Mouse (Mus musculus) myocyte (in vitro differentiated cells): ENCODE measurements around the gene Dusp2. TPM values are rescaled to one million over a fixed set of nuclear protein-coding genes. Genes with fewer than 3 reads are reported as not detected.

Source experiments
- H3K27me3 ChIP-seq: one replicate; pipeline ENCODE4 v1.6.1; 2011; ENCODE audit not compliant: control insufficient read depth, insufficient read depth, insufficient read length
- H3K36me3 ChIP-seq: one replicate; pipeline ENCODE4 v1.6.1; 2011; ENCODE audit not compliant: control insufficient read depth, insufficient read depth
- H3K4me2 ChIP-seq: one replicate; pipeline ENCODE4 v1.6.1; 2011; ENCODE audit warnings: low read depth, control low read depth
- H3K4me3 ChIP-seq: one replicate; pipeline ENCODE4 v1.5.1; 2011; ENCODE audit warnings: mild to moderate bottlenecking, control low read depth, moderate library complexity
- H3K79me2 ChIP-seq: one replicate; pipeline ENCODE4 v1.6.1; 2011; ENCODE audit not compliant: control insufficient read depth, insufficient read depth
- H3ac ChIP-seq: one replicate; pipeline ENCODE4 v1.6.1; 2011; ENCODE audit not compliant: control insufficient read depth, insufficient read length
- CEBPB ChIP-seq: IDR thresholded peaks from 2 replicates; pipeline ENCODE4 v1.6.1; 2011; ENCODE audit warnings: mild to moderate bottlenecking, moderate library complexity; ENCODE audit not compliant: poor library complexity, insufficient read depth, severe bottlenecking
- E2F4 ChIP-seq: IDR thresholded peaks from one replicate; pipeline ENCODE4 v1.6.1; 2011; ENCODE audit warnings: mild to moderate bottlenecking, control low read depth, moderate library complexity; ENCODE audit not compliant: insufficient read depth
- MAX ChIP-seq: IDR thresholded peaks from one replicate; pipeline ENCODE4 v1.6.1; 2011; ENCODE audit warnings: low read depth, mild to moderate bottlenecking, control low read depth
- MYOD1 ChIP-seq, 3 experiments: IDR thresholded peaks; one replicate each; pipeline ENCODE4 v1.6.1; 2011; ENCODE audit warnings: control low read depth in 2 of 3, low read depth in 2 of 3, mild to moderate bottlenecking in 2 of 3, moderate library complexity in 1 of 3; ENCODE audit not compliant: insufficient read length in 2 of 3, control insufficient read depth in 1 of 3
- MYOG ChIP-seq, 3 experiments: IDR thresholded peaks; one replicate each; pipeline ENCODE4 v1.6.1; 2011; ENCODE audit warnings: control low read depth in 2 of 3, low read depth in 2 of 3, mild to moderate bottlenecking in 2 of 3; ENCODE audit not compliant: insufficient read length in 2 of 3, control insufficient read depth in 1 of 3, insufficient read depth in 1 of 3
- POLR2A ChIP-seq: IDR thresholded peaks from one replicate; pipeline ENCODE4 v1.6.1; 2011; ENCODE audit warnings: low read depth, mild to moderate bottlenecking, control low read depth, moderate library complexity; ENCODE audit not compliant: insufficient read length
- POLR2AphosphoS2 ChIP-seq: IDR thresholded peaks from one replicate; pipeline ENCODE4 v1.6.1; 2011; ENCODE audit warnings: low read depth, control low read depth; ENCODE audit not compliant: insufficient read length
- REST ChIP-seq: IDR thresholded peaks from one replicate; pipeline ENCODE4 v1.6.1; 2011; ENCODE audit warnings: mild to moderate bottlenecking, control low read depth, moderate library complexity; ENCODE audit not compliant: insufficient read depth, insufficient read length
- SRF ChIP-seq: IDR thresholded peaks from one replicate; pipeline ENCODE4 v1.6.1; 2011; ENCODE audit warnings: low read depth; ENCODE audit not compliant: control insufficient read depth, insufficient read length
- TCF12 ChIP-seq: IDR thresholded peaks from one replicate; pipeline ENCODE4 v1.6.1; 2011; ENCODE audit warnings: mild to moderate bottlenecking, control low read depth; ENCODE audit not compliant: poor library complexity, insufficient read depth, severe bottlenecking
- TCF3 ChIP-seq: IDR thresholded peaks from one replicate; pipeline ENCODE4 v1.6.1; 2011; ENCODE audit warnings: low read depth, control low read depth; ENCODE audit not compliant: insufficient read length
- USF1 ChIP-seq: IDR thresholded peaks from one replicate; pipeline ENCODE4 v1.6.1; 2011; ENCODE audit warnings: low read depth, mild to moderate bottlenecking, control low read depth, moderate library complexity
- polyA plus RNA-seq: library from polyadenylated mRNA; unstranded; fragments of >200 nt; fragmentation: generic; extraction: Trizol; gene quantifications from one replicate; pipeline ENCODE4 v1.2.1, GENCODE M21; 2012; ENCODE audit warnings: missing spikeins

Dusp2 gene
- polyA plus RNA-seq, 1 experiment: 4.5 TPM

DNA sequence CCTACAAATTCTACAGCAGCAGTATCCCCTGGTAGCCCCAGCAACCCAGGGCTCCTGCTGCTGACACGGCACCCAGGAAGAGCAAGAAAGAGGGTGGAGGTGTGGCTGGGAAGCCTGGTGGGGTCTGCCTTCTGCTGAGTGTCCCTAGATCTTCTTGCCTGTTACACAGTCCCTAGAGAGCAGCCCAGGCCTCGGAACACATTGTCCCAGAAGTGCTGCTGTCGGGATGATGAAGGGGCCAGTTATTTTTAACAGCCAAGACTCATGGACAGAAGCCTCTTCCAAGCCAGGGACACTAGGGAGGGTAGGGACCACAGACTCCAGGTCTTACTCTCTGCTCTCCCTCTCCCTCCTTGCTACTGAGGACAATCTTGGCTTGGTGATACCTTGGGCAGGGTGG lies 43.3 kb downstream of the Dusp2 start:
- no peaks in the 10 kb centered on the region for H3K79me2 ChIP-seq
- no peak overlapping the region for H3K4me3 ChIP-seq
- no peak overlapping the region for H3ac ChIP-seq
- H3K36me3 ChIP-seq: no peaks in the 10 kb centered on the region
- TF ChIP-seq POLR2AphosphoS2: no peak
- no peak for TF ChIP-seq CEBPB
- no peak for TF ChIP-seq MYOG (IDR thresholded peaks at IDR 0.05; ENCODE audit: control insufficient read depth in 1 of 3, insufficient read depth in 1 of 3, insufficient read length in 2 of 3, low read depth in 2 of 3)
- no peak for TF ChIP-seq REST
- TF ChIP-seq MYOD1 (IDR thresholded peaks at IDR 0.05; ENCODE audit: control insufficient read depth in 1 of 3, insufficient read length in 2 of 3, low read depth in 2 of 3): no peak
- TF ChIP-seq TCF12: no peak
- no peak for TF ChIP-seq USF1
- no peak for TF ChIP-seq POLR2A
- TF ChIP-seq MAX: no peak
- no peak for TF ChIP-seq SRF
- TF ChIP-seq TCF3: no peak
- H3K4me2 ChIP-seq: no peak overlapping the region
- peaks cover 22% of the 10 kb centered on the region for H3K27me3 ChIP-seq

DNA sequence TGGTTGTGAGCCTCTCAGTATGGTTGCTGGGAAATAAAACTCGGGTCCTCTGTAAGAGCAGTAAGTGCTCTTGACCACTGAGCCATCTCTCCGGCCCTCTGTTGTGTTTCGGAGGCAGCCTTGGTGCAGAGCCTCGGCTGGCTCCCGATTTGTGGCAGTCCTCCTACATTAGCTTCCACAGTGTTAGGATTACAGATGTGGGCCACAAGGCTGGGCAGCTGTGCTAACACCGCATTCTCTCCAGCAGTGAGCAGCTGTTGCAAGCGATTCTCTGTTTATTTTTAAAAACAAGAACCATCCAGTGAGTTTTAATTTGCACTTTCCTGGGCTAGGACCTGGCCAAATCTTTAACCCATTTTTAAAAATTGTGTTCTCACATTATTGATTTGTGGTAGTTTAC lies 47.9 kb downstream of the Dusp2 start:
- TF ChIP-seq CEBPB (no peak), TCF3 (no peak), POLR2AphosphoS2 (no peak), MYOD1 (IDR thresholded peaks at IDR 0.05; ENCODE audit: control insufficient read depth in 1 of 3, insufficient read length in 2 of 3, low read depth in 2 of 3) (no peak), E2F4 (no peak), MYOG (IDR thresholded peaks at IDR 0.05; ENCODE audit: control insufficient read depth in 1 of 3, insufficient read depth in 1 of 3, insufficient read length in 2 of 3, low read depth in 2 of 3) (no peak)
- no peak overlapping the region for H3ac ChIP-seq
- H3K36me3 ChIP-seq: no peaks in the 10 kb centered on the region
- no peaks in the 10 kb centered on the region for H3K79me2 ChIP-seq
- peaks cover 21% of the 10 kb centered on the region for H3K27me3 ChIP-seq
- no peak overlapping the region for H3K4me2 ChIP-seq
- no peak overlapping the region for H3K4me3 ChIP-seq

DNA sequence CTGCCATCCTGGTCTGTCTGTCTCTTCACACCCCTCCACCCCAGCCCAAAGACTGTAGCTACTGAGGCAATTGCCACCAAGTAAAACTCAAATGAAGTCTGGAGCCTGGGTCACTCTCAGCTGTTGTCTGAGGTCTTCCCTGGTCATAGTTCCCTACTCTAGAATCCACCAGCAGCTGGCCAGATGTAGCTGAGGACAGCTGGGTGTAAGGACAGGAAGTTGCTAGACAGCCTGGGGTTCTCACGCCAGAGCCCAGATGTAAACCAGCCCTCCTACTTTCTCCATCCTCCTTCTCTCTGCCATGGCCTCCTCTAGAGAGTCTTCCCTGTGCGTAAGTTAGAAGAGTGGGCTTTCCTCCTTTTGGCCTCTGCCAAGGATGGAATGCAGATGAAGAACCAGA lies 51.6 kb downstream of the Dusp2 start:
- Histone ChIP-seq H3K79me2 (no peaks in the 10 kb centered on the region), H3K4me3 (no peak overlapping the region), H3K4me2 (no peak overlapping the region), H3ac (no peak overlapping the region), H3K36me3 (no peaks in the 10 kb centered on the region), H3K27me3 (peaks cover 9% of the 10 kb centered on the region)
- TF ChIP-seq MYOG (IDR thresholded peaks at IDR 0.05; ENCODE audit: control insufficient read depth in 1 of 3, insufficient read depth in 1 of 3, insufficient read length in 2 of 3, low read depth in 2 of 3) (no peak), TCF12 (no peak), USF1 (no peak), POLR2A (no peak), MAX (no peak), MYOD1 (IDR thresholded peaks at IDR 0.05; ENCODE audit: control insufficient read depth in 1 of 3, insufficient read length in 2 of 3, low read depth in 2 of 3) (no peak), REST (no peak)

Other genes starting within 250 kb of the Dusp2 start
- gene Ncaph, start 202.2 kb upstream of the Dusp2 start, polyA plus RNA-seq: 14.2 TPM
- 1.2 TPM for gene Itpripl1, start 192.7 kb upstream of the Dusp2 start, polyA plus RNA-seq
- gene 1810024B03Rik, start 127.9 kb upstream of the Dusp2 start, polyA plus RNA-seq: 1.1 TPM
- 41.2 TPM for gene Snrnp200, start 127.8 kb upstream of the Dusp2 start, polyA plus RNA-seq
- 53.9 TPM for gene Ciao1, start 88.3 kb upstream of the Dusp2 start, polyA plus RNA-seq
- 23.0 TPM for gene Tmem127, start 88.3 kb upstream of the Dusp2 start, polyA plus RNA-seq
- 25.9 TPM for gene Stard7, start 65.9 kb upstream of the Dusp2 start, polyA plus RNA-seq
- 0.01 TPM for gene Astl, start 2.5 kb downstream of the Dusp2 start, polyA plus RNA-seq
- gene Adra2b, start 27.0 kb downstream of the Dusp2 start, polyA plus RNA-seq: not detected
- gene Gpat2, start 89.0 kb downstream of the Dusp2 start, polyA plus RNA-seq: not detected
- gene Fahd2a, start 108.4 kb downstream of the Dusp2 start, polyA plus RNA-seq: 5.9 TPM
- gene Kcnip3, start 185.9 kb downstream of the Dusp2 start, polyA plus RNA-seq: 0.28 TPM
- not detected for gene Prom2, start 205.3 kb downstream of the Dusp2 start, polyA plus RNA-seq